Mouse (Mus musculus) forebrain, embryonic 11.5 days (tissue): Measurements from ENCODE around the gene Mrpl58. TPM values are rescaled to one million over a fixed set of nuclear protein-coding genes. Genes with fewer than 3 reads are reported as not detected.
"Not testable (repeated sequence)": the region's sequence is repeated elsewhere in the genome, so short reads cannot be mapped to it uniquely, and the experiment has no call there.

Experiments
- ATAC-seq: fragments of 200-750 bp; cut with Nextera tagmentation; replicated peaks from 2 replicates; pipeline ENCODE4 v1.8.0; 2017; ENCODE audit warnings: moderate TSS enrichment; ENCODE audit not compliant: low FRiP score
- DNase-seq: peaks from one replicate; pipeline ENCODE4 v3.0.0-alpha.2; 2017; ENCODE audit warnings: low spot score
- H3K27ac ChIP-seq: fragments of 300-500 bp; sonication (generic); 2 replicates; pipeline ENCODE4 v1.5.1; 2014; ENCODE audit warnings: low read depth, low read length
- H3K27me3 ChIP-seq: fragments of 300-500 bp; sonication (generic); 2 replicates; pipeline ENCODE4 v1.6.1; 2014; ENCODE audit warnings: mild to moderate bottlenecking, low read length, mixed read lengths; ENCODE audit not compliant: control insufficient read depth, insufficient read depth
- H3K36me3 ChIP-seq: fragments of 300-500 bp; sonication (generic); 2 replicates; pipeline ENCODE4 v1.6.1; 2014; ENCODE audit warnings: mild to moderate bottlenecking, low read length, moderate library complexity, mixed read lengths; ENCODE audit not compliant: control insufficient read depth, insufficient read depth
- H3K4me1 ChIP-seq: fragments of 300-500 bp; sonication (generic); replicated peaks from 2 replicates; pipeline ENCODE4 v1.6.1; 2014; ENCODE audit warnings: low read length, mixed read lengths; ENCODE audit not compliant: control insufficient read depth, insufficient read depth
- H3K4me2 ChIP-seq: fragments of 300-500 bp; sonication (generic); 2 replicates; pipeline ENCODE4 v1.6.1; 2014; ENCODE audit warnings: low read depth, mild to moderate bottlenecking, low read length, moderate library complexity, mixed read lengths; ENCODE audit not compliant: severe bottlenecking
- H3K4me3 ChIP-seq: fragments of 300-500 bp; sonication (generic); 2 replicates; pipeline ENCODE4 v1.5.1; 2014; ENCODE audit warnings: low read depth, low read length
- H3K9ac ChIP-seq: fragments of 300-500 bp; sonication (generic); 2 replicates; pipeline ENCODE4 v1.6.1; 2014; ENCODE audit warnings: low read length
- H3K9me3 ChIP-seq: fragments of 300-500 bp; sonication (generic); 2 replicates; pipeline ENCODE4 v1.6.1; 2016; ENCODE audit warnings: low read length, mixed read lengths; ENCODE audit not compliant: control insufficient read depth
- WGBS: fragments of 180-500 bp; shearing (Covaris S2); extraction: QIAGEN DNeasy Blood & Tissue Kit; methylation state at CpG from one replicate; pipeline ENCODE4 v1.1.7; 2014; 5-methylcytosine and 5-hydroxymethylcytosine counted together
- polyA plus RNA-seq: library from polyadenylated mRNA; unstranded; fragments of >200 nt; fragmentation: Nextera tagmentation; extraction: Ambion mirVana; gene quantifications from 2 replicates; pipeline ENCODE4 v1.2.1, GENCODE M21; 2014

Mrpl58 gene
- polyA plus RNA-seq, 1 experiment from 2014 or later: 253 TPM

DNA sequence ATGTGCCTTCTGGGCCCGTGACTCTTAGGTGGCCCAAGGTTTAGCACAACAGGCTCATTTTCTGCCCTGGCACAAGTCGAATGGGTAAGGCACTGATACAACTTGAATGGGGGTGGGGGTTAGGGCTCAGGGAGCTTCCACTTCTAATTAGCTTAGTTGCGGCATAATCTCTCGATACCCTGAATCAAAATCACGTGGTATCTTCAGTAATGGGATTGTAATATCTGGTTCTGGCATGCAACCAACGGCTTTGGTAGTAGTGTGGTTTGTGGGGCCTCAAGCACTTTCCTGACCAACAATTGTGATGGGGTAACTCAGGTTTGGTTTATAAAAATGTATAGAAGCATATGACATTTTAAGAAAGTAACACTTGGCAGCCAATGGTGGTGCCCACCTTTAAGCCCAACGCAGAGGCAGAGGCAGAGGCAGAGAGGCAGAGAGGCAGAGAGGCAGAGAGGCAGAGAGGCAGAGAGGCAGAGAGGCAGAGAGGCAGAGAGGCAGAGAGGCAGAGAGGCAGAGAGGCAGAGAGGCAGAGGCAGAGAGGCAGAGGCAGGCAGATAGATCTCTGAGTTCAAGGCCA, 48.8 kb downstream of the Mrpl58 start:
- no peak for DNase-seq
- Histone ChIP-seq H3K27me3 (no peaks in the 10 kb centered on the region), H3K27ac (no peak overlapping the region), H3K4me3 (no peak overlapping the region), H3K4me2 (no peak overlapping the region), H3K4me1 (no peaks in the 10 kb centered on the region), H3K9ac (no peak overlapping the region), H3K36me3 (no peaks in the 10 kb centered on the region), H3K9me3 (no peaks in the 10 kb centered on the region)
- ATAC-seq: no peak
- WGBS: 85% methylated on average over 7 of the region's 7 CpGs

DNA sequence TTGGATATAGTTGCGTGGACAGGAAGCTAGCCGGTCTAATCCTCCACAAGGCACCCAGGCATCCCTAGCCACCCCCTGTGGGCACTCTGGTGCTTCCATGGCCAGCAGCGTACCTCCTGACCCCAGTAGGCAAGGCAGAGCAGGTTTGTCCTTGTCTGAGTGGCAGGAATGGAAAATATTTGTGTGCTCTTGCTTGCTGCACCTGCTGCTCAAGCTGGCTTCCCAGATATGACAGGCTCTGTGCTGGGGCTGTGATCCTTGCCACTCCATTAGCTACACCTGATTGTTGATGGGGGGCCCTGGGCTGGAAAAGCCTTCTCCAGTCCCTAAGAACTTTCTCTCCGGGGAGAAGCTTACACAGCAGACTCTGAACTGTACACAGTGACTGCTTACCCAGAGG, 49.8 kb downstream of the Mrpl58 start:
- Histone ChIP-seq H3K4me2 (no peak overlapping the region), H3K36me3 (no peaks in the 10 kb centered on the region), H3K9ac (no peak overlapping the region), H3K27me3 (no peaks in the 10 kb centered on the region), H3K4me3 (no peak overlapping the region), H3K4me1 (no peaks in the 10 kb centered on the region), H3K27ac (no peak overlapping the region), H3K9me3 (no peaks in the 10 kb centered on the region)
- ATAC-seq (no peak), DNase-seq (no peak)
- 86% methylated on average over 4 of the region's 4 CpGs for whole genome bisulfite sequencing

GRCm38 (mm10) chr11:115454822-115455221, 51.3 kb downstream of the Mrpl58 start:
- WGBS: 83% methylated on average over 6 of the region's 6 CpGs
- H3K9me3 ChIP-seq, H3K27me3 ChIP-seq, H3K4me2 ChIP-seq, ATAC-seq, DNase-seq, H3K36me3 ChIP-seq, H3K4me3 ChIP-seq, H3K4me1 ChIP-seq, H3K9ac ChIP-seq, H3K27ac ChIP-seq: not testable (repeated sequence)

DNA sequence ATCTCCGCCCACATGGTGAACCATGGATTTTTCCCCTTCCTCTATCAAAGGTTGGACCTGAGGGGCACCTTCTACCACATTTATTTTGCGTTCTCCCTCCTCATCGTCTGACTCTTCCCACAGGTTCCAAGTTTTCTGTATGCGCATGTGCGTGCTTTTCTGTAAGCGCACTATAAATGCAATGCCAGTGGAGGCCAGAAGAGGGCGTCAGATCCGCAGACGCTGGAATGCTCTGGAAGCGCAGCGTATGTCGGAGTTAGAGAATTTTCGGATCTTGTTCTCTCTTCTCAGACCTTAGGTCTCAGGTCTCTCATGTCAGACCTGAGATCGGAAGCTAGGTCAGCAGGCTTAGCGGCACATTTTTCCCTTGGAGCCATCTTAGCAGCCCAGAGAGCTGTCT, 52.1 kb downstream of the Mrpl58 start:
- Histone ChIP-seq H3K27ac (no peak overlapping the region), H3K9ac (no peak overlapping the region), H3K4me1 (no peaks in the 10 kb centered on the region), H3K27me3 (no peaks in the 10 kb centered on the region), H3K4me3 (no peak overlapping the region), H3K4me2 (no peak overlapping the region), H3K36me3 (no peaks in the 10 kb centered on the region), H3K9me3 (no peaks in the 10 kb centered on the region)
- ATAC-seq (no peak), DNase-seq (no peak)
- 86% methylated on average over 15 of the region's 15 CpGs for WGBS

- no peaks in the 10 kb centered on the region for H3K4me1 ChIP-seq
- ATAC-seq (no peak), DNase-seq (no peak)
- no peak overlapping the region for H3K9ac ChIP-seq
- H3K4me3 ChIP-seq: no peak overlapping the region
- no peaks in the 10 kb centered on the region for H3K27me3 ChIP-seq
- no peaks in the 10 kb centered on the region for H3K9me3 ChIP-seq
- no peaks in the 10 kb centered on the region for H3K36me3 ChIP-seq
- WGBS: 95% methylated on average over 5 of the region's 5 CpGs
- H3K27ac ChIP-seq: no peak overlapping the region
- H3K4me2 ChIP-seq: no peak overlapping the region
Measured at GRCm38 (mm10) chr11:115456182-115456581, 52.6 kb downstream of the Mrpl58 start.

GRCm38 (mm10) chr11:115457405-115457804, 53.9 kb downstream of the Mrpl58 start:
- no peak overlapping the region for H3K4me2 ChIP-seq
- H3K27me3 ChIP-seq: no peaks in the 10 kb centered on the region
- WGBS: 43% methylated on average over 6 of the region's 6 CpGs
- no peaks in the 10 kb centered on the region for H3K9me3 ChIP-seq
- no peak for ATAC-seq
- H3K27ac ChIP-seq: no peak overlapping the region
- H3K4me3 ChIP-seq: no peak overlapping the region
- H3K36me3 ChIP-seq: no peaks in the 10 kb centered on the region
- no peaks in the 10 kb centered on the region for H3K4me1 ChIP-seq
- DNase-seq: no peak
- no peak overlapping the region for H3K9ac ChIP-seq

GRCm38 (mm10) chr11:115460976-115461375, 57.4 kb downstream of the Mrpl58 start:
- no peak for ATAC-seq
- DNase-seq: no peak
- H3K27ac ChIP-seq: no peak overlapping the region
- H3K9ac ChIP-seq: no peak overlapping the region
- no peak overlapping the region for H3K4me3 ChIP-seq
- no peaks in the 10 kb centered on the region for H3K27me3 ChIP-seq
- no peaks in the 10 kb centered on the region for H3K36me3 ChIP-seq
- H3K4me2 ChIP-seq: no peak overlapping the region
- no peaks in the 10 kb centered on the region for H3K9me3 ChIP-seq
- no peaks in the 10 kb centered on the region for H3K4me1 ChIP-seq
- WGBS: 16% methylated on average over 8 of the region's 8 CpGs

GRCm38 (mm10) chr11:115461846-115462242, 58.3 kb downstream of the Mrpl58 start:
- 78% methylated on average over 5 of the region's 5 CpGs for WGBS
- ATAC-seq: no peak

More at GRCm38 (mm10) chr11:115461846-115462242, 58.3 kb downstream of the Mrpl58 start:
- no peak overlapping the region for H3K27ac ChIP-seq
- H3K9me3 ChIP-seq: no peaks in the 10 kb centered on the region
- H3K4me3 ChIP-seq: no peak overlapping the region
- H3K4me2 ChIP-seq: no peak overlapping the region
- no peak overlapping the region for H3K9ac ChIP-seq
- no peaks in the 10 kb centered on the region for H3K4me1 ChIP-seq
- no peak for DNase-seq
- no peaks in the 10 kb centered on the region for H3K36me3 ChIP-seq
- H3K27me3 ChIP-seq: no peaks in the 10 kb centered on the region
